Mouse (Mus musculus): Measurements from ENCODE around the gene Phpt1. TPM values are rescaled to one million over a fixed set of nuclear protein-coding genes. Genes with fewer than 3 reads are reported as not detected.
A peak's percentile ranks its signal among the peaks of the same experiment; 100 is the strongest.
"Not testable (repeated sequence)": the region's sequence is repeated elsewhere in the genome, so short reads cannot be mapped to it uniquely, and the experiment has no call there.

The Phpt1 gene
- total and polyA plus RNA-seq, 2 experiments from 2014 or later = 39.8 to 192 TPM

DNA sequence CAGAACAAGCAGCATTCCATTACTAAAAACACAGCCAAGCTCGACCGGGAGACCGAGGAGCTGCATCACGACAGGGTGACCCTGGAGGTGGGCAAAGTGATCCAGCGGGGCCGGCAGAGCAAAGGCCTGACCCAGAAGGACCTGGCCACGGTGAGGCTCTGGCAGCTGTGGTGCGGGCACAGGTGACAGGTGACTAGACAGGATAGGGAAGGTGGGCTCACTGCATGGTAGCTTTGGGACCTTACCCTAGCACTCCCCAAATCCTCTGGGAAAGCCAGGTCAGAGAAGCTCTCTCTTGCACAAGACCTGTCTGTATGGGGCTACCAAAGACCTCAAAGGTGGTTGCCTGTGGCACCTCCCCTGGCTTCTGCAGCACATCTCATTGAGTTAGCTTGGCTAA is 14.5 kb downstream of the Phpt1 start:
- 86% methylated on average over 8 of the region's 8 CpGs for WGBS
- TF ChIP-seq CTCF (IDR thresholded peaks at IDR 0.05) = no peak
- Histone ChIP-seq H3K36me3 (ENCODE audit: insufficient read depth, low read length) (peaks cover 46% of the 10 kb centered on the region), H3K4me1 (ENCODE audit: insufficient read depth, low read length) (peaks cover 15% of the 10 kb centered on the region; the same call in 1 of the 2 replicates), H3K4me3 (ENCODE audit: low read depth, low read length) (no peak overlapping the region), H3K9me3 (ENCODE audit: low read length) (no peaks in the 10 kb centered on the region), H3K27me3 (ENCODE audit: insufficient read depth, low read length) (no peaks in the 10 kb centered on the region), H3K4me2 (ENCODE audit: low read depth, low read length, poor library complexity, severe bottlenecking) (no peak overlapping the region), H3K27ac (ENCODE audit: low read depth, low read length) (no peak overlapping the region), H3K9ac (replicated peaks; ENCODE audit: low read length, poor library complexity, severe bottlenecking) (no peak overlapping the region)
- DNase-seq (ENCODE audit: low spot score) = no peak
- ATAC-seq (ENCODE audit: low FRiP score) = no peak

DNA sequence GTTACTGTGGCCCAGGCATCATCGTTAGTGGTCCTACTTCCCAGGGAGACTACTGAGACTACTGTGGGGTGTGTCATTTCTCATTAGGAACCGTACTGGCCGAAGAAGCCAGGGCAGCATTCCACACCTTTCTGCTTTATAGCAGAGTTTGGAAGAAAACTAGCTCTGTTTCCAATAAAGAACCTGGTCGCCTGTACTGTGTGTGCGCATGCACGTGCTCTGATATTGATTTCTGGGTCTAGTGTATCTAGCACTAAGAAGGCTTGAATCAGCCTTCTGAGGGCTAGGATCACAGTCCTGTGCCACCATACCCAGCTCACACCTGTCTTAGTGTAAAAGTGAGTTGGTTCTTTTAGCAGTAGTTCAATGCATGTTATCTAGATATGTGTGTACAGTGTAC is 16.2 kb downstream of the Phpt1 start:
- WGBS = 75% methylated on average over 6 of the region's 6 CpGs
- Histone ChIP-seq H3K9me3 (ENCODE audit: low read length) (no peaks in the 10 kb centered on the region), H3K4me2 (ENCODE audit: low read depth, low read length, poor library complexity, severe bottlenecking) (peak overlapping the region; percentile 97), H3K27me3 (ENCODE audit: insufficient read depth, low read length) (no peaks in the 10 kb centered on the region), H3K4me3 (ENCODE audit: low read depth, low read length) (peak overlapping the region; percentile 97), H3K9ac (replicated peaks; ENCODE audit: low read length, poor library complexity, severe bottlenecking) (peak overlapping the region; percentile 97; the same call in 1 of the 2 replicates), H3K27ac (ENCODE audit: low read depth, low read length) (no peak overlapping the region), H3K4me1 (ENCODE audit: insufficient read depth, low read length) (peaks cover 15% of the 10 kb centered on the region; the same call in 1 of the 2 replicates), H3K36me3 (ENCODE audit: insufficient read depth, low read length) (peaks cover 30% of the 10 kb centered on the region)
- TF ChIP-seq CTCF (IDR thresholded peaks at IDR 0.05) = no peak
- ATAC-seq (ENCODE audit: low FRiP score) (no peak), DNase-seq (ENCODE audit: low spot score) (no peak)

DNA sequence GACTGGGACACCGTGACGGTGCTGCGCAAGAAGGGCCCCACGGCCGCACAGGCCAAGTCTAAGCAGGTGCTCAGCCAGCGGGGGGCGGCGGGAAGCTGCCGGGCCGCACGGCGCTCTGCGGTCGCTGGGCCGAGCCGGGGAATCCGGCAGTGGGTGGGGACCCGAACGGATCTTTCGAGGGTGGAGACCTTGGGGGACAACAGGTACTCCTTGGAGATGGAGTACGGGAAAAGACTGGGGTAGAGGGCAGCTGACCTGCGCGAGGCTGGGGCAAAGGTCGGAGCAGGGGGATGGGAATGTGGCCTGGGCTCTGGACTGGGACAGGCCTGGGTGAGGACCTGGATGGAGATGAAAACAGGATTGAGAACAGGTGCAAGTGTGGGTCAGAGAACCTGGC is 17.1 kb downstream of the Phpt1 start:
- H3K27ac ChIP-seq (ENCODE audit: low read depth, low read length) = peak overlapping the region; percentile 74; the same call in 1 of the 2 replicates
- H3K4me1 ChIP-seq (ENCODE audit: insufficient read depth, low read length) = peaks cover 15% of the 10 kb centered on the region; the same call in 1 of the 2 replicates
- peak overlapping the region; percentile 97 for H3K4me2 ChIP-seq (ENCODE audit: low read depth, low read length, poor library complexity, severe bottlenecking)
- H3K27me3 ChIP-seq (ENCODE audit: insufficient read depth, low read length) = no peaks in the 10 kb centered on the region
- H3K36me3 ChIP-seq (ENCODE audit: insufficient read depth, low read length) = peaks cover 24% of the 10 kb centered on the region
- DNase-seq (ENCODE audit: low spot score) (no peak), ATAC-seq (ENCODE audit: low FRiP score) (peak; percentile 36; the same call in 1 of the 2 replicates)
- H3K9me3 ChIP-seq (ENCODE audit: low read length) = no peaks in the 10 kb centered on the region
- H3K9ac ChIP-seq (replicated peaks; ENCODE audit: low read length, poor library complexity, severe bottlenecking) = peak overlapping the region; percentile 97
- no peak for TF ChIP-seq CTCF (IDR thresholded peaks at IDR 0.05)
- 1% methylated on average over 24 of the region's 24 CpGs for WGBS
- H3K4me3 ChIP-seq (ENCODE audit: low read depth, low read length) = peak overlapping the region; percentile 97

DNA sequence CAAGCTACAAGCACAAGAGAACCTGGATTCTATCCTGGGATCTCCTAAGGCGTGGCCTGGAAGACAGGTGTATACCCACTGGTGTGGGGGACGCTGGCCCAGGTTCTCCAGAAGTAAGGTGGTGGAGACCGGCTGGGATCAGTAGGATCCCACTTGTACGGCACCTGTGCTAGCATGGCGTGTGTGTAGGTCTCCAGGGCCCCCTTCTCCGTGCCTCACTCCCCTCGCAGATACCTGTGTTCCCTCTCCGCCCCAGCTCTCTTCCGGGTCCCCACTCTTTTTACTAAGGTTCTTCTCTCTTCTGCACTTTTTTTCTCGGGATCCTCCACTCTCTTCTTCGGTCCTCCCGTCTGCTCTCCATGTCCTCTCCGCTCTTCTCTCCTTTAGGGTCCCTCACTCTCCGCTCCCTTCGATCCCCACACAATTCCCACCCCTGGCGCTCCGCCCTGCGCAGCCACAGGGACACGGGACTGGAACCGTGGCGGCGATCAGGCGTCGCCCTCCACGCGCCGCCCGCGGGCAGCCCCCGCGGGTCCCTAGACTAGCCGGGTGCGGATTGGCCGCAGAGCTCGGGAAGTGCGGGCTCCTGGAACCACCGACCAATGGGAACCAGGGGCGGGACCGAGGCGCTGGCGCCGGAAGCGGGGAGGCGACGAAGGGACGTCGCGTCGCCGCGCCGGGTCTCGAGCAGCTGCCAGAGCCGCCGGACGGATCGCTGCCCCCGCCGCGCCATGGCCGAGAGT is 17.6 kb downstream of the Phpt1 start, which contains the start of gene Edf1:
Edf1 (plus strand) TSS at position 627 of the 743 bp plus-strand sequence.
- no peaks in the 10 kb centered on the region for H3K27me3 ChIP-seq (ENCODE audit: insufficient read depth, low read length)
- whole genome bisulfite sequencing = under 1% methylated on average over 61 of the region's 61 CpGs
- H3K4me1 ChIP-seq (ENCODE audit: insufficient read depth, low read length) = peaks cover 15% of the 10 kb centered on the region; the same call in 1 of the 2 replicates
- no peaks in the 10 kb centered on the region for H3K9me3 ChIP-seq (ENCODE audit: low read length)
- H3K9ac ChIP-seq (replicated peaks; ENCODE audit: low read length, poor library complexity, severe bottlenecking) = peak within 1 kb of the TSS; percentile 97
- peaks cover 18% of the 10 kb centered on the region for H3K36me3 ChIP-seq (ENCODE audit: insufficient read depth, low read length)
- H3K27ac ChIP-seq (ENCODE audit: low read depth, low read length) = peak within 1 kb of the TSS; percentile 74
- DNase-seq (ENCODE audit: low spot score) (peak; percentile 96), ATAC-seq (ENCODE audit: low FRiP score) (peak; percentile 97)
- peak within 1 kb of the TSS; percentile 97 for H3K4me2 ChIP-seq (ENCODE audit: low read depth, low read length, poor library complexity, severe bottlenecking)
- peak within 1 kb of the TSS; percentile 97 for H3K4me3 ChIP-seq (ENCODE audit: low read depth, low read length)
- no peak for TF ChIP-seq CTCF (IDR thresholded peaks at IDR 0.05)

DNA sequence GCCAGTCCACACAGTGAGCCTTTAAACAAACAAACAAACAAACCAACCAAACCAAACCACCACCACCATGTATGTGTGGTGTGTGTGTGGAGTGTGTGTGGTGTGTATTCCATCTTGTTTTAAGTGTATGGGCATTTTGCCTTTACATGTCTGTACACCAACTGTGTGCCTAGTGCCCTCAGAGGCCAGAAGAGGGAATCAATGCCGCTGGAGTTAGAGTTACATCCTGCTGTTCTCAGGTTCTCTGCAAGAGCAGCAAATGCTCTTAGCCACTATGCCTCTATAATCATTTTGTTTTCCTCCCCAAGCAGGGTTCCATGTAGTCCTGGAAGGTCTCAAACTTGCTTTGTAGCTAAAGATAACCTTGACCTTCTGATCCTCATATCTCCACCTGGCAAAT is 18.7 kb downstream of the Phpt1 start:
- no peak for TF ChIP-seq CTCF (IDR thresholded peaks at IDR 0.05)
- Histone ChIP-seq H3K9me3 (ENCODE audit: low read length) (no peaks in the 10 kb centered on the region), H3K4me3 (ENCODE audit: low read depth, low read length) (no peak overlapping the region), H3K4me1 (ENCODE audit: insufficient read depth, low read length) (peaks cover 15% of the 10 kb centered on the region; the same call in 1 of the 2 replicates), H3K27me3 (ENCODE audit: insufficient read depth, low read length) (no peaks in the 10 kb centered on the region), H3K4me2 (ENCODE audit: low read depth, low read length, poor library complexity, severe bottlenecking) (no peak overlapping the region), H3K27ac (ENCODE audit: low read depth, low read length) (no peak overlapping the region), H3K36me3 (ENCODE audit: insufficient read depth, low read length) (peaks cover 8% of the 10 kb centered on the region), H3K9ac (replicated peaks; ENCODE audit: low read length, poor library complexity, severe bottlenecking) (no peak overlapping the region)
- no peak for ATAC-seq (ENCODE audit: low FRiP score)
- no peak for DNase-seq (ENCODE audit: low spot score)
- WGBS = 64% methylated on average over 1 of the region's 1 CpGs

DNA sequence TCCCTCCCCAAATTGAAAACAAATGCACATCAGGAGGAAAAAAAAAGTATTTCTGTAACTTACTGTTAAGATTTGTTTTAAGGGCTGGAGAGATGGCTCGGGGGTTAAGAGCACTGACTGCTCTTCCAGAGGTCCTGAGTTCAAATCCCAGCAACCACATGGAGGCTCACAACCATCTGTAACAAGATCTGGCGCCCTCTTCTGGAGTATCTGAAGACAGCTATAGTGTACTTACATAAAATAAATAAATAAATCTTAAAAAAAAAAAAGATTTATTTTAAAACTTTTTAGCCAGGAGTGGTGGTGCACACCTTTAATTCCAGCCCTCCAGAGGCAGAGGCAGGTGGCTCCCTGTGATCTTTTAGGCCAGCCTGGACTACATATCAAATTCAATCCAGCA is 19.5 kb downstream of the Phpt1 start:
- peaks cover 15% of the 10 kb centered on the region; the same call in 1 of the 2 replicates for H3K4me1 ChIP-seq (ENCODE audit: insufficient read depth, low read length)
- DNase-seq (ENCODE audit: low spot score); H3K4me3 ChIP-seq (ENCODE audit: low read depth, low read length); H3K36me3 ChIP-seq (ENCODE audit: insufficient read depth, low read length); H3K9me3 ChIP-seq (ENCODE audit: low read length); H3K9ac ChIP-seq (replicated peaks; ENCODE audit: low read length, poor library complexity, severe bottlenecking); H3K4me2 ChIP-seq (ENCODE audit: low read depth, low read length, poor library complexity, severe bottlenecking); ATAC-seq (ENCODE audit: low FRiP score); H3K27ac ChIP-seq (ENCODE audit: low read depth, low read length); H3K27me3 ChIP-seq (ENCODE audit: insufficient read depth, low read length): not testable (repeated sequence)
- TF ChIP-seq CTCF (IDR thresholded peaks at IDR 0.05) = peak; percentile 21
- WGBS = 52% methylated on average over 2 of the region's 2 CpGs

DNA sequence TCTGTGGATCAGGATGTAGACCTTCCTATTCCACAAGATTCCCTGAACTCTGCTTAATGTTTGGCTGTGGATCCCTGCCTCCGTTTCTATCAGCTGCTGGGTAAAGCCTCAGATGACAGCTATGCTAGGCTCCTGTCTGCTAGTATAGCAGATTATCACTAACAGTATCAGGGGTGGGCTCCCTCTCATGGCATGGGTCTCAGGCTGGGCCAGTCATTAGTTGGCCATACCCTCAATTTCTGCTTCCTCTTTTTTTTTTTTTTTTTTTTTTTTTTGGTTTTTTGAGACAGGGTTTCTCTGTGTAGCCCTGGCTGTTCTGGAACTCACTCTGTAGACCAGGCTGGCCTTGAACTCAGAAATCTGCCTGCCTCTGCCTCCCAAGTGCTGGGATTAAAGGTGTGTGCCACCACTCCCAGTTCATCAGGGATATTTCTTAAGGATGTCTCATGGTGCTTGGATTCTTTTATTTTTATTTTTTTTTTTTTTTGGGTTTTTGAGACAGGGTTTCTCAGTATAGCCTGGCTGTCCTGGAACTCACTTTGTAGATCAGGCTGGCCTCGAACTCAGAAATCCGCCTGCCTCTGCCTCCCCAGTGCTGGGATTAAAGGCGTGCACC is 21.7 kb downstream of the Phpt1 start:
- H3K27me3 ChIP-seq (ENCODE audit: insufficient read depth, low read length); H3K9me3 ChIP-seq (ENCODE audit: low read length); ATAC-seq (ENCODE audit: low FRiP score); H3K36me3 ChIP-seq (ENCODE audit: insufficient read depth, low read length); H3K4me2 ChIP-seq (ENCODE audit: low read depth, low read length, poor library complexity, severe bottlenecking); H3K9ac ChIP-seq (replicated peaks; ENCODE audit: low read length, poor library complexity, severe bottlenecking); DNase-seq (ENCODE audit: low spot score); H3K4me1 ChIP-seq (ENCODE audit: insufficient read depth, low read length); H3K4me3 ChIP-seq (ENCODE audit: low read depth, low read length); H3K27ac ChIP-seq (ENCODE audit: low read depth, low read length): not testable (repeated sequence)
- WGBS = 91% methylated on average over 4 of the region's 4 CpGs

Measured in midbrain, postnatal 0 days (tissue).